ENCODE assay signal across 16 mouse cellular contexts in the genomic region with DNA sequence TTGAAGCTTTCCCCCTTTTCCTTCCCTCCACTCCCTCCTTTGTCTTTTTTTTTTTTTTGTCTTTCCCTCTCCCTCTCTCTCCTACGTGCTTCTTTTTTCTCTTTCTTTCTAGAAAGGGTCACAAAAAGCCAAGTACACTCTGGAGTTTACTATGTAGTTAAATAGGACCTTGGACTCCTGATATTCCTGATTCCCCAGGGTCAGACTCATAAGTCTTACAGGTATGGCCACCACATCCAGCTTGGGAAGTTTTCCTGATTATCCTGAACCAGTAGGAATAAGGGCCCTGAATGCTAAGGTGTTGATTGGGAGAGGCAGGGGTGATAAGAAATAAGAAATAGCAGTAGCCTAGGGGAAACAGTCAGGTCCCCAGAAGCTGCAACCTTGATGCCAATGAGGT.
"Had no signal": no experiment of that assay in that cellular context is flagged by ENCODE, and none has a peak within 500 bp of the region (broad histone marks: within the 10 kb centered on the region; RNA-seq: fewer than 3 reads in every experiment).

No protein-coding gene starts in this region.

- H3K27me3 ChIP-seq: neural tube, embryonic 13.5 days; neural tube, embryonic 15.5 days; stomach, embryonic 15.5 days had no signal

- DNase-seq: retina, postnatal 1 day; right cerebral cortex, adult 18-20 months; right cerebral cortex, postnatal 14 days; right cerebral cortex, postnatal 25 days; right cerebral cortex, postnatal 4 days; spleen, adult 18-20 months; thymus, adult 18-20 months; thymus, adult 2 months; thymus, postnatal 14 days; thymus, postnatal 25 days; thymus, postnatal 36 days; thymus, postnatal 4 days had no signal

- H3K4me2 ChIP-seq: neural tube, embryonic 13.5 days; neural tube, embryonic 15.5 days; stomach, embryonic 15.5 days had no signal

- H3K4me3 ChIP-seq: neural tube, embryonic 13.5 days; neural tube, embryonic 15.5 days; stomach, embryonic 15.5 days had no signal

- H3K4me1 ChIP-seq: neural tube, embryonic 13.5 days; stomach, embryonic 15.5 days had no signal

- H3K9ac ChIP-seq: neural tube, embryonic 13.5 days; neural tube, embryonic 15.5 days; stomach, embryonic 15.5 days had no signal

- H3K9me3 ChIP-seq: neural tube, embryonic 13.5 days; neural tube, embryonic 15.5 days; stomach, embryonic 15.5 days had no signal

- H3K36me3 ChIP-seq: neural tube, embryonic 13.5 days; neural tube, embryonic 15.5 days; stomach, embryonic 15.5 days had no signal

- H3K27ac ChIP-seq: neural tube, embryonic 13.5 days; neural tube, embryonic 15.5 days; stomach, embryonic 15.5 days; stomach, postnatal 0 days had no signal
